Mouse (Mus musculus): ENCODE results near the gene Zfp646. TPM values are rescaled to one million over a fixed set of nuclear protein-coding genes. Genes with fewer than 3 reads are reported as not detected.

The Zfp646 gene
- polyA plus RNA-seq, 1 experiment from 2014 or later, result 5.3 TPM

- WGBS, result 30% methylated on average over 7 of the region's 7 CpGs
- ATAC-seq (replicated peaks; ENCODE audit: insufficient number of reproducible peaks, insufficient read depth, low FRiP score, low read depth), result no peak
Observed at GRCm38 (mm10) chr7:127899997-127900396, 24.0 kb downstream of the Zfp646 start.

GRCm38 (mm10) chr7:127901772-127902171 is 25.8 kb downstream of the Zfp646 start:
- no peak overlapping the region for H3K27ac ChIP-seq
- H3K4me3 ChIP-seq, result no peak overlapping the region
- H3K4me2 ChIP-seq, result no peak overlapping the region
- H3K4me1 ChIP-seq (replicated peaks), result peaks cover 15% of the 10 kb centered on the region
- no peaks in the 10 kb centered on the region for H3K9me3 ChIP-seq (replicated peaks)
- no peaks in the 10 kb centered on the region for H3K27me3 ChIP-seq
- H3K36me3 ChIP-seq, result peaks cover 11% of the 10 kb centered on the region
- no peak overlapping the region for H3K9ac ChIP-seq
- ATAC-seq (replicated peaks; ENCODE audit: insufficient number of reproducible peaks, insufficient read depth, low FRiP score, low read depth), result no peak
- WGBS, result 68% methylated on average over 2 of the region's 2 CpGs

More at GRCm38 (mm10) chr7:127899997-127900396, 24.0 kb downstream of the Zfp646 start:
- Histone ChIP-seq H3K4me2 (no peak overlapping the region), H3K36me3 (no peaks in the 10 kb centered on the region), H3K27me3 (no peaks in the 10 kb centered on the region), H3K9ac (no peak overlapping the region), H3K27ac (no peak overlapping the region), H3K9me3 (replicated peaks) (no peaks in the 10 kb centered on the region), H3K4me1 (replicated peaks) (peaks cover 15% of the 10 kb centered on the region), H3K4me3 (no peak overlapping the region)

DNA sequence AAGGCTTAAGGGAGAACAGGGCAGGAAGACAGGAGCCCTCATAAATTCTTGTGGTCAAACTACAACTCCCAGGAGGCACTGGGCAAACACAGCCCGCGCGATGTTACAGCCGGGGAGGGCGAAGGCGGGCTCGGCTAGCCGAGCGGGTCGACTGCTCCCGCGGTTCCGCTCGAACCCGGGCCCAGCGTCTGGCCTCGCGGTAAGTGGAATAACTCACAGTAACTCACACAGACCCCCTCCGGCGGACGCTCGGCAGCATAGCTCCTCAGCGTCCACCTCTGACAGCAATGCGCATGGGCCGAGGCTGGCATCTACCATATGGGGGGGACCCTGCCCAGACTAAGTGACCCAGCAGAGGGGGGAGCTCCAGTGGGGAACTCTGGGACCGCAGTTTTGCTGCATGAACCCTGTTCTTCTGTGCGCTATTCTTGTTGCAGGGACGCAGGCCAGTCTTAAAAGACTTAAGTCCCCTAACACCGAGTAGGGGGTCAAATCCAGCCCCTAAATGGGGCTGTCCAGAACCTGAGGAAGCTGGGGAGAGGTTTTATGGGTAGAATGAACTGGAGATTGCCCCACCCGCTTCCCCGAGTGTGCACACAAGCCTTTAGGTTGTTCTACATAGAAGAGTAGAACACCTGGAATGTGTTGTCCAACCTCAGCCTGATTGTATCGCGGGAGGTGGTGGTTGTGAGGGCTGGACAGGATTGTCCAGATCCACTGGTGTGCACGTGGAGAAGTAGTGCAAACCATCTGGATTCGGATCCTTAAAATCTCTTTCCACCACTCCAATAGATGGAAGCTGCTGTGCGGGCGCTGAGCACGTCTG is 28.2 kb downstream of the Zfp646 start, which contains the start of gene Bckdk:
Gene Bckdk, plus strand, starts transcription at position 112 of the 826 bp plus-strand sequence.
- H3K9ac ChIP-seq, result peak within 1 kb of the TSS; percentile 91
- H3K27ac ChIP-seq, result peak within 1 kb of the TSS; percentile 86
- no peaks in the 10 kb centered on the region for H3K27me3 ChIP-seq
- 6% methylated on average over 38 of the region's 38 CpGs for WGBS
- peaks cover 15% of the 10 kb centered on the region for H3K4me1 ChIP-seq (replicated peaks)
- H3K36me3 ChIP-seq, result peaks cover 36% of the 10 kb centered on the region
- H3K4me2 ChIP-seq, result peak within 1 kb of the TSS; percentile 84
- H3K9me3 ChIP-seq (replicated peaks), result no peaks in the 10 kb centered on the region
- ATAC-seq (replicated peaks; ENCODE audit: insufficient number of reproducible peaks, insufficient read depth, low FRiP score, low read depth), result peak; percentile 83
- H3K4me3 ChIP-seq, result peak within 1 kb of the TSS; percentile 91

- peaks cover 40% of the 10 kb centered on the region for H3K36me3 ChIP-seq
Observed at GRCm38 (mm10) chr7:127907939-127908338, 31.9 kb downstream of the Zfp646 start.

GRCm38 (mm10) chr7:127908656-127909055 is 32.6 kb downstream of the Zfp646 start:
- ATAC-seq (replicated peaks; ENCODE audit: insufficient number of reproducible peaks, insufficient read depth, low FRiP score, low read depth), result no peak
- H3K4me2 ChIP-seq, result no peak overlapping the region
- 88% methylated on average over 4 of the region's 4 CpGs for WGBS
- H3K27me3 ChIP-seq, result no peaks in the 10 kb centered on the region
- no peak overlapping the region for H3K27ac ChIP-seq
- no peak overlapping the region for H3K4me3 ChIP-seq
- H3K9me3 ChIP-seq (replicated peaks), result no peaks in the 10 kb centered on the region
- H3K4me1 ChIP-seq (replicated peaks), result peaks cover 23% of the 10 kb centered on the region
- H3K36me3 ChIP-seq, result peaks cover 40% of the 10 kb centered on the region
- H3K9ac ChIP-seq, result no peak overlapping the region

More at GRCm38 (mm10) chr7:127907939-127908338, 31.9 kb downstream of the Zfp646 start:
- Histone ChIP-seq H3K9ac (no peak overlapping the region), H3K4me2 (no peak overlapping the region), H3K4me3 (no peak overlapping the region), H3K27me3 (no peaks in the 10 kb centered on the region), H3K27ac (no peak overlapping the region), H3K9me3 (replicated peaks) (no peaks in the 10 kb centered on the region), H3K4me1 (replicated peaks) (peaks cover 19% of the 10 kb centered on the region)
- no peak for ATAC-seq (replicated peaks; ENCODE audit: insufficient number of reproducible peaks, insufficient read depth, low FRiP score, low read depth)
- 94% methylated on average over 12 of the region's 12 CpGs for WGBS

DNA sequence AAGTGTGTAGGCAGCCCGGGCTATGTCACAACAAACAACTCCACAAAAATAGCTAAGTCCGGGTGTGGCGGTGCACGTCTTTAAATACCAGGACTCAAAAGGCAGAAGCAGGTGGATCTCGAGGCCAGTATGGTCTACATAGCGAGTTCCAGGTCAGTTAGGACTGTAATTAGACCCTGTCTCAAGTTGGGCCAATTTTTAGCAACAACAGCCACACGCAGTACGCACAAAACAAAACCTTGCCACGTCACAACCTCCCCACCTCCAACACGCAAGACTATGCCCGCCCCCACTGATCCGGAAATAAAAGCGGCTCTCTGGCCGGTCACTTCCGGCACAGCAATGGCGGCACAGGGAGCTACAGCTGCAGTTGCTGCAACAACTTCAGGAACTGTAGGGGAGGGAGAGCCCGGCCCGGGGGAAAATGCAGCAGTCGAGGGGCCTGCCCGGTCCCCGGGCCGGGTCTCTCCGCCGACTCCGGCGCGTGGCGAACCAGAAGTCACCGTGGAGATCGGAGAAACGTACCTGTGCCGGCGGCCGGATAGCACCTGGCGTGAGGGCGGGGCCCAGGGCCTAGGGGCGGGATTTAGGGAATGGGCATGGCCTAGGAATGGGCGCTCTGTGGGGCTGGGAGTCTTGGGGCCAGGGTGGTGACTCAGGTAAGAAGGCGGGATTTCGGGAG is 36.3 kb downstream of the Zfp646 start, which contains the start of gene Kat8:
Gene Kat8, plus strand, starts transcription at position 327 of the 682 bp plus-strand sequence.
- H3K27me3 ChIP-seq, result no peaks in the 10 kb centered on the region
- no peaks in the 10 kb centered on the region for H3K9me3 ChIP-seq (replicated peaks)
- under 1% methylated on average over 40 of the region's 40 CpGs for WGBS
- H3K27ac ChIP-seq, result peak within 1 kb of the TSS; percentile 71
- H3K4me2 ChIP-seq, result peak within 1 kb of the TSS; percentile 68
- H3K4me3 ChIP-seq, result peak within 1 kb of the TSS; percentile 77
- peak; percentile 93 for ATAC-seq (replicated peaks; ENCODE audit: insufficient number of reproducible peaks, insufficient read depth, low FRiP score, low read depth)
- peaks cover 36% of the 10 kb centered on the region for H3K36me3 ChIP-seq
- H3K4me1 ChIP-seq (replicated peaks), result peaks cover 12% of the 10 kb centered on the region
- peak within 1 kb of the TSS; percentile 78 for H3K9ac ChIP-seq

DNA sequence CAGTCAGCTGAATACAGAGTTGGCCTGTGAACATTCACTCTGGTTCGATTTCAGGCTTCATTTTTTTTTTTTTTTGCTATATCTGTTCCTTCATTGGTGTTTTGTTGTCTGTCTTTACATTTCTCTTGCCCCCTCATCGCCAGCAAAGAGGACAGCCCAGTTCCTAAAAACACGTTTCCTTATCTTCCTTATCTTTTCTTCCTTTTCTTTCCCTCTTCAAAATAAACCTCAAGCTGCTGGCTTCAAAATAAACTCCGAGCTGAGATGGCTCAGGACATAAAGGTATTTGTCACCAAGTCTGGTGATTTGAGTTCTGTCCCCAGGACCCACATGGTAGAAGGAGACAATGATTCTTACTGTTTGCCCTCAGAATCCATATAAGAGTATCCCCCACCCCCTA is 36.9 kb downstream of the Zfp646 start:
- Histone ChIP-seq H3K27ac (no peak overlapping the region), H3K4me3 (peak overlapping the region; percentile 77), H3K9ac (peak overlapping the region; percentile 78), H3K36me3 (peaks cover 35% of the 10 kb centered on the region), H3K27me3 (no peaks in the 10 kb centered on the region), H3K4me2 (peak overlapping the region; percentile 68), H3K9me3 (replicated peaks) (no peaks in the 10 kb centered on the region), H3K4me1 (replicated peaks) (peaks cover 12% of the 10 kb centered on the region)
- no peak for ATAC-seq (replicated peaks; ENCODE audit: insufficient number of reproducible peaks, insufficient read depth, low FRiP score, low read depth)
- 13% methylated on average over 4 of the region's 4 CpGs for WGBS

- no peak for ATAC-seq (replicated peaks; ENCODE audit: insufficient number of reproducible peaks, insufficient read depth, low FRiP score, low read depth)
- H3K4me3 ChIP-seq, result no peak overlapping the region
- H3K4me2 ChIP-seq, result no peak overlapping the region
- H3K27ac ChIP-seq, result no peak overlapping the region
- 89% methylated on average over 12 of the region's 12 CpGs for WGBS
- H3K4me1 ChIP-seq (replicated peaks), result peaks cover 12% of the 10 kb centered on the region
- no peak overlapping the region for H3K9ac ChIP-seq
- no peaks in the 10 kb centered on the region for H3K27me3 ChIP-seq
- no peaks in the 10 kb centered on the region for H3K9me3 ChIP-seq (replicated peaks)
- peaks cover 18% of the 10 kb centered on the region for H3K36me3 ChIP-seq
Observed at GRCm38 (mm10) chr7:127915293-127915692, 39.3 kb downstream of the Zfp646 start.

GRCm38 (mm10) chr7:127918203-127918602 is 42.2 kb downstream of the Zfp646 start:
- H3K9me3 ChIP-seq (replicated peaks), result no peaks in the 10 kb centered on the region
- H3K4me1 ChIP-seq (replicated peaks), result peaks cover 1% of the 10 kb centered on the region
- WGBS, result 57% methylated on average over 3 of the region's 3 CpGs
- H3K4me3 ChIP-seq, result no peak overlapping the region
- no peak overlapping the region for H3K4me2 ChIP-seq
- H3K27ac ChIP-seq, result no peak overlapping the region
- no peak for ATAC-seq (replicated peaks; ENCODE audit: insufficient number of reproducible peaks, insufficient read depth, low FRiP score, low read depth)
- H3K9ac ChIP-seq, result no peak overlapping the region
- no peaks in the 10 kb centered on the region for H3K27me3 ChIP-seq
- H3K36me3 ChIP-seq, result peaks cover 31% of the 10 kb centered on the region

GRCm38 (mm10) chr7:127919290-127919689 is 43.3 kb downstream of the Zfp646 start:
- ATAC-seq (replicated peaks; ENCODE audit: insufficient number of reproducible peaks, insufficient read depth, low FRiP score, low read depth), result no peak
- 75% methylated on average over 7 of the region's 7 CpGs for WGBS
- Histone ChIP-seq H3K4me1 (replicated peaks) (no peaks in the 10 kb centered on the region), H3K4me3 (no peak overlapping the region), H3K4me2 (no peak overlapping the region), H3K9me3 (replicated peaks) (no peaks in the 10 kb centered on the region), H3K9ac (no peak overlapping the region), H3K27ac (no peak overlapping the region), H3K36me3 (peaks cover 36% of the 10 kb centered on the region), H3K27me3 (no peaks in the 10 kb centered on the region)

- no peak overlapping the region for H3K4me2 ChIP-seq
- no peaks in the 10 kb centered on the region for H3K27me3 ChIP-seq
- 64% methylated on average over 8 of the region's 8 CpGs for WGBS
- ATAC-seq (replicated peaks; ENCODE audit: insufficient number of reproducible peaks, insufficient read depth, low FRiP score, low read depth), result no peak
- no peak overlapping the region for H3K4me3 ChIP-seq
- H3K36me3 ChIP-seq, result peaks cover 33% of the 10 kb centered on the region
- no peaks in the 10 kb centered on the region for H3K4me1 ChIP-seq (replicated peaks)
- no peaks in the 10 kb centered on the region for H3K9me3 ChIP-seq (replicated peaks)
- H3K9ac ChIP-seq, result no peak overlapping the region
- no peak overlapping the region for H3K27ac ChIP-seq
Observed at GRCm38 (mm10) chr7:127921516-127921915, 45.5 kb downstream of the Zfp646 start.
